Mouse (Mus musculus) liver, embryonic 14.5 days (tissue): ENCODE results near the gene Grin2c. TPM values are rescaled to one million over a fixed set of nuclear protein-coding genes. Genes with fewer than 3 reads are reported as not detected.

Source experiments
- ATAC-seq: fragments of 200-750 bp; cut with Nextera tagmentation; 2 replicates; pipeline ENCODE4 v1.8.0; 2017; ENCODE audit warnings: moderate number of reproducible peaks, mild to moderate bottlenecking, moderate library complexity; ENCODE audit not compliant: insufficient read depth
- DNase-seq, 3 experiments: peaks; one replicate each; pipeline ENCODE4 v3.0.0-alpha.2; 2012 to 2013; ENCODE audit warnings: low read depth in 3 of 3, low spot score in 3 of 3
- H3K27ac ChIP-seq: fragments of 300-500 bp; sonication (generic); 2 replicates; pipeline ENCODE4 v1.5.1; 2014; ENCODE audit warnings: moderate library complexity, mild to moderate bottlenecking, control low read depth, inconsistent platforms
- H3K27me3 ChIP-seq: fragments of 300-500 bp; sonication (generic); 2 replicates; pipeline ENCODE4 v1.6.1; 2014; ENCODE audit warnings: mild to moderate bottlenecking, low read length, moderate library complexity; ENCODE audit not compliant: control insufficient read depth, insufficient read depth
- H3K36me3 ChIP-seq: fragments of 300-500 bp; sonication (generic); replicated peaks from 2 replicates; pipeline ENCODE4 v1.6.1; 2014; ENCODE audit warnings: low read depth; ENCODE audit not compliant: control insufficient read depth, insufficient read depth
- H3K4me1 ChIP-seq, 2 experiments: fragments of 200-500 bp in 1 of 2; fragments of 300-500 bp in 1 of 2; sonication (generic) in 1 of 2; replicated peaks; 2 replicates each; pipeline ENCODE4 v1.6.1; 2012 to 2014; ENCODE audit warnings: antibody characterized with exemption in 1 of 2, inconsistent platforms in 1 of 2, low read length in 1 of 2; ENCODE audit not compliant: control insufficient read depth in 2 of 2, insufficient read depth in 2 of 2
- H3K4me2 ChIP-seq: fragments of 300-500 bp; sonication (generic); 2 replicates; pipeline ENCODE4 v1.6.1; 2014; ENCODE audit warnings: low read depth, mild to moderate bottlenecking, control low read depth, moderate library complexity
- H3K4me3 ChIP-seq, 2 experiments: fragments of 200-500 bp in 1 of 2; fragments of 300-500 bp in 1 of 2; sonication (generic) in 1 of 2; 2 replicates each; pipeline ENCODE4 v1.5.1; 2012 to 2014; ENCODE audit warnings: low read depth in 2 of 2, low read length in 2 of 2, mild to moderate bottlenecking in 2 of 2, control low read depth in 1 of 2, inconsistent platforms in 1 of 2, moderate library complexity in 1 of 2; ENCODE audit not compliant: insufficient read depth in 1 of 2
- H3K9ac ChIP-seq: fragments of 300-500 bp; sonication (generic); replicated peaks from 2 replicates; pipeline ENCODE4 v1.6.1; 2014; ENCODE audit warnings: mild to moderate bottlenecking, control low read depth, moderate library complexity
- H3K9me3 ChIP-seq: fragments of 300-500 bp; sonication (generic); 2 replicates; pipeline ENCODE4 v1.6.1; 2016; ENCODE audit warnings: low read length, mixed read lengths; ENCODE audit not compliant: control insufficient read depth
- CTCF ChIP-seq: IDR thresholded peaks from 2 replicates; pipeline ENCODE4 v1.5.1; 2016; ENCODE audit warnings: antibody characterized with exemption, low read depth, control low read depth
- EP300 ChIP-seq: IDR thresholded peaks from 2 replicates; pipeline ENCODE4 v1.6.1; 2016; ENCODE audit warnings: antibody characterized with exemption, low read depth
- WGBS: fragments of 180-500 bp; shearing (Covaris S2); extraction: QIAGEN DNeasy Blood & Tissue Kit; methylation state at CpG from one replicate; pipeline ENCODE4 v1.1.7; 2014; ENCODE audit not compliant: insufficient replicate concordance; 5-methylcytosine and 5-hydroxymethylcytosine counted together
- microRNA-seq: library from miRNA; unstranded; fragments of <30 nt; microRNA quantifications from one replicate; pipeline ENCODE4, GENCODE M21; 2016
- polyA plus RNA-seq, 2 experiments: library from polyadenylated mRNA; depleted of rRNA in 1 of 2; stranded (reverse) in 1 of 2; unstranded in 1 of 2; fragments of >200 nt; fragmentation: Nextera tagmentation in 1 of 2; extraction: Ambion mirVana in 1 of 2; gene quantifications; 2 replicates each; pipeline versions ENCODE4 v1.2.1 to v1.2.3; 2012 to 2014

Grin2c gene
- polyA plus RNA-seq, 2 experiments, result 0.05 to 0.17 TPM

DNA sequence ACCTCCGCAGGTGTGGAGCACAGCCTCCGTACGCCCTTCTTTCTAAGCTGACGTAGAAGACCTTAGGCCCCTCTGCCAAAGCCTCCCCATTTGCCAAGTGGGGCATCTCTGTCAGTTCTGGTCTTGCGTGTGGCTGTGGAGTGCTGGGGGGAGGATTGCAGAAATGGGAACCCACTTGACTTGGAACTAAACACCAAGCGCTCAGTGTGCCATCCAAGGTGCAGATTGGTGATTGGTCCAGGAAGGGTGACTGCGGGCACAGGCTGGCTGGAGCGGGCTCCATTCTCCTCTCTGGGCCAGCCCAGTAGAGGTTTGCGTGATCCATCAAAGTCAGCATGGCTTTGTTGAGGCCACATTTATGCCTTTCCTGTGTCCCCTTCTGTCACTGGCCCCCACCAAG is 64.3 kb downstream of the Grin2c start:
- Histone ChIP-seq H3K4me3 (no peak overlapping the region), H3K9me3 (no peaks in the 10 kb centered on the region), H3K36me3 (no peaks in the 10 kb centered on the region), H3K27ac (no peak overlapping the region), H3K9ac (no peak overlapping the region), H3K27me3 (no peaks in the 10 kb centered on the region), H3K4me2 (no peak overlapping the region), H3K4me1 (no peaks in the 10 kb centered on the region)
- WGBS, result 84% methylated on average over 9 of the region's 9 CpGs
- no peak for ATAC-seq
- DNase-seq, result no peak
- TF ChIP-seq CTCF (no peak), EP300 (no peak)

GRCm38 (mm10) chr11:115202316-115202715 is 64.7 kb downstream of the Grin2c start:
- Histone ChIP-seq H3K4me1 (no peaks in the 10 kb centered on the region), H3K36me3 (no peaks in the 10 kb centered on the region), H3K27ac (no peak overlapping the region), H3K9ac (no peak overlapping the region), H3K9me3 (no peaks in the 10 kb centered on the region), H3K4me3 (no peak overlapping the region), H3K4me2 (no peak overlapping the region), H3K27me3 (no peaks in the 10 kb centered on the region)
- 19% methylated on average over 12 of the region's 12 CpGs for WGBS
- DNase-seq, result no peak
- ATAC-seq, result peak; percentile 57; the same call in 1 of the 2 replicates
- TF ChIP-seq CTCF (peak; percentile 93), EP300 (no peak)

DNA sequence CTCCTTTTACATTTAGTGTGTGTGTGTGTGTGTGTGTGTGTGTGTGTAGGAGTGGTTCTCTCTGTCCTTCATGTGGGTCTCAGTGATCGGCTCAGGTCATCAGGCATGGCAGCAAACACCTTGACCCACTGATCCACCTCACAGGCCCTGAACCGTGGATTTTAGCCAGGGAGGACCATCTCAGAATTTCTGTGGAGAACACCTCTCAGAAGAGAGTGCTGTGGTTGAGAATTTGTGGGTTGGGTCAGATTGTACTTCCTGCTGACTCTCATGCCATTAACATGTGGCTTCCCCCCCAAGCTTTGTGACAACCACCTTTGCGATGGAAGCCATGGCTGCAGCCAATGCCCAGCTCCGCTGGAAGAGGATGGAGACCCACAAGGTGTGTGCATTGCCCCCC is 66.5 kb downstream of the Grin2c start:
- ATAC-seq, result no peak
- DNase-seq, result no peak
- Histone ChIP-seq H3K4me2 (no peak overlapping the region), H3K4me1 (peaks cover 5 to 10% of the 10 kb centered on the region in 2 experiments), H3K4me3 (no peak overlapping the region), H3K27ac (no peak overlapping the region), H3K27me3 (no peaks in the 10 kb centered on the region), H3K36me3 (no peaks in the 10 kb centered on the region), H3K9me3 (no peaks in the 10 kb centered on the region), H3K9ac (no peak overlapping the region)
- TF ChIP-seq CTCF (no peak), EP300 (no peak)
- WGBS, result 69% methylated on average over 4 of the region's 4 CpGs

Small RNA genes within 50 kb of the gene (microRNA-seq; reads per million reads assigned to microRNA genes)
- not detected for gene Gm25837

Other genes starting within 250 kb of the Grin2c start
- gene Cd300ld4, start 240.2 kb downstream of the Grin2c start, polyA plus RNA-seq (2012; rRNA removed), result 0.09 and 0.10 TPM in 2 replicates
- gene Cd300ld4, start 240.2 kb downstream of the Grin2c start, polyA plus RNA-seq (2014; fragmentation: Nextera tagmentation; extraction: Ambion mirVana), result not detected in 2 replicates
- gene Cd300ld5, start 229.5 kb downstream of the Grin2c start, polyA plus RNA-seq (2012; rRNA removed), result 0.13 TPM in 1 of 2 replicates, not detected in the other
- gene Cd300ld5, start 229.5 kb downstream of the Grin2c start, polyA plus RNA-seq (2014; fragmentation: Nextera tagmentation; extraction: Ambion mirVana), result not detected in 2 replicates
- gene Cd300ld3, start 218.8 kb downstream of the Grin2c start, polyA plus RNA-seq (2012; rRNA removed), result 0.27 and 0.63 TPM in 2 replicates
- gene Cd300ld3, start 218.8 kb downstream of the Grin2c start, polyA plus RNA-seq (2014; fragmentation: Nextera tagmentation; extraction: Ambion mirVana), result not detected in 2 replicates
- 0.44 and 0.56 TPM in 2 replicates for gene Cd300e, start 205.1 kb downstream of the Grin2c start, polyA plus RNA-seq (2012; rRNA removed)
- gene Cd300e, start 205.1 kb downstream of the Grin2c start, polyA plus RNA-seq (2014; fragmentation: Nextera tagmentation; extraction: Ambion mirVana), result 0.22 and 0.29 TPM in 2 replicates
- gene Rab37, start 175.8 kb downstream of the Grin2c start, polyA plus RNA-seq (2012; rRNA removed), result 1.5 and 1.7 TPM in 2 replicates
- 1.8 and 2.0 TPM in 2 replicates for gene Rab37, start 175.8 kb downstream of the Grin2c start, polyA plus RNA-seq (2014; fragmentation: Nextera tagmentation; extraction: Ambion mirVana)
- gene Cd300lf, start 133.3 kb downstream of the Grin2c start, polyA plus RNA-seq (2012; rRNA removed), result 1.5 and 1.6 TPM in 2 replicates
- gene Cd300lf, start 133.3 kb downstream of the Grin2c start, polyA plus RNA-seq (2014; fragmentation: Nextera tagmentation; extraction: Ambion mirVana), result 0.97 and 1.1 TPM in 2 replicates
- gene Slc9a3r1, start 103.9 kb downstream of the Grin2c start, polyA plus RNA-seq (2012; rRNA removed), result 37.9 and 41.4 TPM in 2 replicates
- gene Slc9a3r1, start 103.9 kb downstream of the Grin2c start, polyA plus RNA-seq (2014; fragmentation: Nextera tagmentation; extraction: Ambion mirVana), result 49.6 and 58.3 TPM in 2 replicates
- gene Tmem104, start 79.8 kb downstream of the Grin2c start, polyA plus RNA-seq (2012; rRNA removed), result 1.7 and 2.1 TPM in 2 replicates
- 4.0 and 4.1 TPM in 2 replicates for gene Tmem104, start 79.8 kb downstream of the Grin2c start, polyA plus RNA-seq (2014; fragmentation: Nextera tagmentation; extraction: Ambion mirVana)
- gene Nat9, start 79.4 kb downstream of the Grin2c start, polyA plus RNA-seq (2012; rRNA removed), result 6.0 and 7.7 TPM in 2 replicates
- 8.2 and 8.5 TPM in 2 replicates for gene Nat9, start 79.4 kb downstream of the Grin2c start, polyA plus RNA-seq (2014; fragmentation: Nextera tagmentation; extraction: Ambion mirVana)
- 11.9 and 13.7 TPM in 2 replicates for gene Fdxr, start 9.8 kb upstream of the Grin2c start, polyA plus RNA-seq (2012; rRNA removed)
- 12.3 and 13.3 TPM in 2 replicates for gene Fdxr, start 9.8 kb upstream of the Grin2c start, polyA plus RNA-seq (2014; fragmentation: Nextera tagmentation; extraction: Ambion mirVana)
- gene Fads6, start 30.4 kb upstream of the Grin2c start, polyA plus RNA-seq (2012; rRNA removed), result 6.6 and 6.7 TPM in 2 replicates
- 2.8 TPM in 2 replicates for gene Fads6, start 30.4 kb upstream of the Grin2c start, polyA plus RNA-seq (2014; fragmentation: Nextera tagmentation; extraction: Ambion mirVana)
- gene Otop2, start 39.9 kb upstream of the Grin2c start, polyA plus RNA-seq (2012; rRNA removed), result not detected in 2 replicates
- not detected in 2 replicates for gene Otop2, start 39.9 kb upstream of the Grin2c start, polyA plus RNA-seq (2014; fragmentation: Nextera tagmentation; extraction: Ambion mirVana)
- gene Ush1g, start 54.8 kb upstream of the Grin2c start, polyA plus RNA-seq (2012; rRNA removed), result 0.04 and 0.06 TPM in 2 replicates
- 0.06 and 0.16 TPM in 2 replicates for gene Ush1g, start 54.8 kb upstream of the Grin2c start, polyA plus RNA-seq (2014; fragmentation: Nextera tagmentation; extraction: Ambion mirVana)
- gene Otop3, start 67.5 kb upstream of the Grin2c start, polyA plus RNA-seq (2012; rRNA removed), result not detected in 2 replicates
- gene Otop3, start 67.5 kb upstream of the Grin2c start, polyA plus RNA-seq (2014; fragmentation: Nextera tagmentation; extraction: Ambion mirVana), result not detected in 2 replicates
- 0.54 and 0.59 TPM in 2 replicates for gene Hid1, start 100.5 kb upstream of the Grin2c start, polyA plus RNA-seq (2012; rRNA removed)
- gene Hid1, start 100.5 kb upstream of the Grin2c start, polyA plus RNA-seq (2014; fragmentation: Nextera tagmentation; extraction: Ambion mirVana), result 0.50 and 0.86 TPM in 2 replicates
- 1.5 and 1.7 TPM in 2 replicates for gene Cdr2l, start 114.7 kb upstream of the Grin2c start, polyA plus RNA-seq (2012; rRNA removed)
- gene Cdr2l, start 114.7 kb upstream of the Grin2c start, polyA plus RNA-seq (2014; fragmentation: Nextera tagmentation; extraction: Ambion mirVana), result 0.86 and 1.0 TPM in 2 replicates
- gene Mrpl58, start 136.5 kb upstream of the Grin2c start, polyA plus RNA-seq (2012; rRNA removed), result 37.8 and 49.2 TPM in 2 replicates
- gene Mrpl58, start 136.5 kb upstream of the Grin2c start, polyA plus RNA-seq (2014; fragmentation: Nextera tagmentation; extraction: Ambion mirVana), result 86.5 and 90.7 TPM in 2 replicates
- gene Atp5h, start 152.7 kb upstream of the Grin2c start, polyA plus RNA-seq (2012; rRNA removed), result 212 and 334 TPM in 2 replicates
- gene Atp5h, start 152.7 kb upstream of the Grin2c start, polyA plus RNA-seq (2014; fragmentation: Nextera tagmentation; extraction: Ambion mirVana), result 616 and 620 TPM in 2 replicates
- 5.3 and 5.8 TPM in 2 replicates for gene Kctd2, start 152.9 kb upstream of the Grin2c start, polyA plus RNA-seq (2012; rRNA removed)
- gene Kctd2, start 152.9 kb upstream of the Grin2c start, polyA plus RNA-seq (2014; fragmentation: Nextera tagmentation; extraction: Ambion mirVana), result 5.2 and 5.6 TPM in 2 replicates
- 0.07 and 0.10 TPM in 2 replicates for gene Trim80, start 173.3 kb upstream of the Grin2c start, polyA plus RNA-seq (2012; rRNA removed)
- gene Trim80, start 173.3 kb upstream of the Grin2c start, polyA plus RNA-seq (2014; fragmentation: Nextera tagmentation; extraction: Ambion mirVana), result 0.06 and 0.13 TPM in 2 replicates
- gene Slc16a5, start 195.2 kb upstream of the Grin2c start, polyA plus RNA-seq (2012; rRNA removed), result 0.02 TPM in 2 replicates
- gene Slc16a5, start 195.2 kb upstream of the Grin2c start, polyA plus RNA-seq (2014; fragmentation: Nextera tagmentation; extraction: Ambion mirVana), result 0.05 TPM in 1 of 2 replicates, not detected in the other
- gene Armc7, start 208.4 kb upstream of the Grin2c start, polyA plus RNA-seq (2012; rRNA removed), result 2.1 and 2.2 TPM in 2 replicates
- gene Armc7, start 208.4 kb upstream of the Grin2c start, polyA plus RNA-seq (2014; fragmentation: Nextera tagmentation; extraction: Ambion mirVana), result 2.0 and 2.2 TPM in 2 replicates
- 27.8 and 31.9 TPM in 2 replicates for gene Nt5c, start 224.6 kb upstream of the Grin2c start, polyA plus RNA-seq (2012; rRNA removed)
- gene Nt5c, start 224.6 kb upstream of the Grin2c start, polyA plus RNA-seq (2014; fragmentation: Nextera tagmentation; extraction: Ambion mirVana), result 50.7 and 50.9 TPM in 2 replicates
- gene Jpt1, start 247.1 kb upstream of the Grin2c start, polyA plus RNA-seq (2012; rRNA removed), result 138 and 151 TPM in 2 replicates
- 233 and 256 TPM in 2 replicates for gene Jpt1, start 247.1 kb upstream of the Grin2c start, polyA plus RNA-seq (2014; fragmentation: Nextera tagmentation; extraction: Ambion mirVana)